Mouse (Mus musculus) cerebellum, adult 18-20 months (tissue): Measurements from ENCODE around the gene Pcdh15.

Source experiments
- DNase-seq, 2 experiments: peaks; one replicate each; pipeline ENCODE4 v3.0.0; 2021

Pcdh15 gene

GRCm38 (mm10) chr10:73098966-73099845 is at the start of gene Pcdh15:
Pcdh15 (plus strand) TSS chr10:73099342.
- DNase-seq, result no peak

- no peak for DNase-seq
Measured at GRCm38 (mm10) chr10:73052074-73052473, 47.1 kb upstream of the Pcdh15 start.

GRCm38 (mm10) chr10:73059726-73060230 is 39.4 kb upstream of the Pcdh15 start:
- no peak for DNase-seq

DNA sequence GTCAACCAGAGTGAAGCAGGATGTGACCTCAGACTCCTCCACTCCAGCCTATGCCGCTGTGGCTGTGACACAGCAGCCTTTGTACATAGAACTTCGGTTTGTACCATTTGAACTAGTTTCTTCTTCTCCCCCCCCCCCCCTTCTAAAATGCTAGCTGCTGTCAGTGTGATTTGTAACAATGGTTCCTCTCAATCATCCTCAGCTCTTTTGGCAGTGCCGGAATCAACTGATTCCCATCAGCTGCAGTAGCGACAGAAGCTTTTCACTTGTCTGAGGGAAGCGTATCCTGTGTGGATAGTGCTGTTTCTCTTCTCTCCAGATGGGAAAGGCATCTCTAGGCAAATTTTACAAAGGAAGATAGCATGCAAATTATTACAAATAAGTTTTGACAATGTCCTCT is 12.4 kb upstream of the Pcdh15 start:
- no peak for DNase-seq

DNA sequence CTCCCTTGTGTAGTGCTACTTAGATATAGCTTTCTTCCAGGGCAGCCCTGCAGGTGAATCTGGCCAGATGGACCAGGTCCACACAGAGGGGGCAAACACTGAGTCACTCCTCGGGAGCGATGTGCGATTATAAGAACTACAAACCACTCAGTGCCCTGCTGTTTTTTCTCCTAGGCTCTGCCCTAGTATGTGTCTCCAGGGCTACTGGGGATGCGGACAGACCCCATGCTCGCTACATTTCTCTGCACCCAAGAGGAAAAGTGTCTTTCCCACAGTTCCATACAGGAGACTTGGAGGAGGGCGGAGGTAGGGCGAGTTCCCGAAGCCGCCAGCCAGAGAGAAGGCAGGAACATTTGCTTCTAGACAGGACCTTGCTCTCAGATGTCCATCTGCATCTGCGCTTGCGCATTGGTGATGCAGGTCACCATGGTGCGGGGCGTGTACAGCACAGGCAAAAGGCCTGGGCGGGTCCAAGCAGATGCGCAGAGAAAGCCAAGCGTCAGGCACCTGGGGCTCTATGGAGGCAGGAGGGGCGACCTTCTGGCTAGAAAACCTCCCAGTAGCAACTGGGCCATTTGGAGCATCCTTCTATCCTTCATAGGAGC is 2.5 kb upstream of the Pcdh15 start:
- DNase-seq, result peak; percentile 22 to 25

GRCm38 (mm10) chr10:73097176-73097575 is 2.0 kb upstream of the Pcdh15 start:
- DNase-seq, result peak; percentile 5 to 21

DNA sequence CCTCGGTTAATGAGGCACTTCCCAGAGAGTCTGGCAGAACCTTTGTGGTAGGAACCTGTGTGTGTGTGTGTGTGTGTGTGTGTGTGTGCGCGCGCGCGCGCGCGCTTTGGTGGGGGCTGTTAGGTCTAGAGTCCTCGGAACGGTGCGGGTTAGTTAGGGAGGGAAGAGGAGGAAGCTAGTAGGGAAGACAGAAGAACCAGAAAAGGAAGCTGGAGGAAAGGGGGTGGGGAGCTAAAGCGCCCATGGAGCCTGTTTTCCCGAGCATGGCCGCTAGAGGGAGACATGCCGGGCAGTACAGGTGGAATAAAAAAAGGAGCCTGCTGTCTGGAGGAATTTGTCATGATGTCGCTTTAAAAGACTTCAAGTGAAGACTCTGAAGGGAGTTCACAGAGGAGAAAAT is 1.2 kb upstream of the Pcdh15 start:
- DNase-seq, result peak; percentile 23 to 46

GRCm38 (mm10) chr10:73099846-73100241 is 702 bp downstream of the Pcdh15 start:
- no peak for DNase-seq

- DNase-seq, result no peak
Measured at GRCm38 (mm10) chr10:73103383-73103994, 4.3 kb downstream of the Pcdh15 start.

DNA sequence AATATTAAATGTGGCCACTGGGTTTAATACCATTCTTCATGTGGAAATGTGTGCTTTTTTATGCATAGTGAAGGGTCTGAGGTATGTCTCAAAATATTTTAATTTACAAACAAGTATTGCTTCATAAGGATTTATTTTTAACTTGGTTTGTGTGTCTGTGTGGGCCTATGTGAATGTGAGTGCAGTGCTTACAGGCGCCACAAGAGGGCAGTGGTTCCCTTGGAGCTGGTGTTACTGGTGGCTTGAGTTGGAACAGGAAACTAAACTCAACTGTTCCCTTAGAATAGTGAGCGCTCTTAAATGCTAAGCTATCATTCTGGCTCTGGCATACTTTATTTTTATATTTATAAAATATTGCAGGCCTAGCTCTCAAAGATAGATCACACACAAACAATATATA is 6.8 kb downstream of the Pcdh15 start:
- DNase-seq, result peak in 1 of 2 experiments; percentile 8

DNA sequence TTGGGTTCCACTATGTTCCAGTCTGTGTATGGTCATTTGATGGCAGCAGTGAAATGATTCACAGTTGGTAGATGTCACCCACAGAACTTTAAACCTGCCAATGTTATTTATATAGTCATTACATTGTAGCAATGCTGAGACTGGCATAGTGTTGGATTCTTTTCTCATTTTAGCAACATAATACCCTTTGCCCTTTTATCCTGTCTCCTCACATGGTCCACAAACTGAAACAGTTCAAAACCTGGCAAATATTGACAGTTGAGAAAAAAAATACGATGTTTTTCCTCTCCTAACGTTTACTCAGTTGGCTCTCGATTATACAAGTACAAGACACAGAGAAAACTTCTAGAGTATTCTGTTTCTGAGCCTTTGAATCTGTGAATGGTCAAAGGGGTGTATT is 38.8 kb downstream of the Pcdh15 start:
- DNase-seq, result no peak

DNA sequence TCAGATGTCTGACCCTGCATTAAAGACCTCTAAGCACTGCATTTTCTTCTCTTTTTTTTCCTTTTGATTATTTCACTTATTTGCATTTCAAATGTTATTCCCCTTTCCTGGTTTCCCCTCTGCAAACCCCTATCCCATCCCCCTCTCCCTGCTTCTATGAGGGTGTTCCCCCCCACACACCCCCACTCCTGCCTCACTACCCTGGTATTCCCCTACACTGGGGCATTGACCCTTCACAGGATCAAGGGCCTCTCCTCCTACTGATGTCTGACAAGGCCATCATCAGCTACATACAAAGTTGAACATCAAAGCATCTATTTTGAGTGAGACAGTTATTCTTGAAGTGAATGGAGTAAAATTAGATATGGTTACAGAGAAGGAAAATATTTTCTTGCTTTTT is 48.4 kb downstream of the Pcdh15 start:
- DNase-seq, result no peak

DNA sequence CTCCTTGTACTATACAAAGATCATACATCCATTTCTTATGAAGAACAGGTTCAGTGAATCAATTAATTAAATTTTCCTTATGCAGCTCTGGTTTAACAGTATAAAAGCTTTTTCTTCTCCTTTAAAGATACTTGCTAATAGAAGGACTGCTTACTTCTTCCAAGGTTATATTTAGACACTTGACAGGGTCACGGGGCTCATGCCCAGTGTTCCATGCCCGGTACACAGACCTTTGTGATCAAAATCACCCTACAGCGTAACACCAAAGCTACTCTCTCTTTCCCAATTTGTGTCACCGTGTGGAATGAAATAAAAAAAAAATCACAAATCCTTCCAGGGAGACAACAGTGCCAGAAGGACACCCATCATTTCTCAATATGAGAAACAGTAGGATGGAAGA is 48.8 kb downstream of the Pcdh15 start:
- no peak for DNase-seq

DNA sequence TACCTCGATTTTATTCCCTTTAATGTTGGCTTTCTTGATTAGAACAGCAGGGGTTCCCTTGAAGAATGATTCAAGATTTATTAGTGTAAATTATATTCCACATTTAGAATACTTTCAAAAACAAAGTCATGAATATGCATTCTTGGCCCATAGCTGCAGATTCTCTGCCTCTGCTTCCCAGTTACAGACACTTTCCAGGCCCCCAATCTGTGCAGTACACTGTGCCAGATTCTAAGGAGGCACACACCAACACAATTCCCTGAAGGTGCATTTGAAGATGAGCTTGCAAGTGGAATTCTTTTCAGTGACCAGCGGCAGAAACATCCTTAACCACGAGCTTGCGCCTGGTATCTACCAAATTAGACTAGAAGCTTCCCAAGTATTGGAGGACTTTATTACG is 55.4 kb downstream of the Pcdh15 start:
- no peak for DNase-seq

DNA sequence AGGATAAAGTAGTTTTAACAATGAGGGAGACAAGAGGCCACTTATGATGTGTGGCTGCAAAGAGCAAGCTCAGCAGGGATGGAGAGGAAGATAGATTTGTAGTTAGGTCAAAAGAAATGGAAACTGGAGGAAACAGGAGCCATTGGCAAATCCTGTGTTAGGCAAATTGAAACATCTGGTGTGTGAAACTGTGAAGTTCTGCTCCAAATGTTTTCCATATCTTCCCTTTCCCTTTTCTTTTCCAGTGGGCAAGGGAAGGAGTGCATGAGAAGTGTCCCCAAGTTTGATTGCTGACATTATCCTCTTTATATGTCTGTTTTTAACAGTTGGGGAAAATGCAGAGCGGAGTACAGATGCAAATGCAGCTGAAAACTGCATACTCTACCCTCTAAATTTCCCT is 62.6 kb downstream of the Pcdh15 start:
- no peak for DNase-seq

DNA sequence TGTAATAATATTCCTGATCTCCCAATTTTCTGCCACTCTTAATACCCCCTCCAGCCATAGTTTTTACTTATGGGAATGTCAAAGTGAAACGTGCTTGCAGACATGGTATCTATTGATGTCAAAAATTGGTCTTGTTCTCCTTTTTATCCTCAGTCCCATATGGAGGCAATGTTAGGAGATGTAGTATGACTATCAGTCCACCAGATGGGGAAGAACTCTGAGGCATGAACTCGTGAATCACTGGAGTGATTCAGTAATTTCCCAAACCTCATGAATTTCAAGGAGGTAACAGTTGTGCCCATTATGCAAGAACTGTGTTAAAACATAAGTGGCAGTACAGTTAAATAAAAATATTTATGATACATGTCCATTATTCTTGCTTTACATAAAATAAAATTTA is 116.9 kb downstream of the Pcdh15 start:
- DNase-seq, result no peak

- DNase-seq, result no peak
Measured at GRCm38 (mm10) chr10:73242294-73242693, 143.2 kb downstream of the Pcdh15 start.

DNA sequence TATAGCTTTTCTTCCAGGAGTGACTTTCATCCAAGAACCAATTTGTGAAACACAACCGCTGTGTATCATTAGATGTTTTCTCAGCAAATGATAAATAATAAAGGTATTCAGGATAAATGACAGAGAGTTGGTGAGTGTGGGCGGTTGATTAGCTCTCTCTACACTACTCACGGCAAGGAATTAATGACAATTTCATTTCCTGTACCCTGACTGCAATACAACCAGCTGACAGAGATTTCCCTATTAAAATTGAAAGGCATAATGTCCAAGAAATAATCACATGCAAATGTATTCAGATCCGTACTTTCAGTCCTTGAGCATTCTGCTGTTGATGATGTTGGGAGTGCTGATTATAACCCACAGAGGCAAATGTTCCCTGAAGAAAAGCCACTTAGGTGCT is 181.3 kb downstream of the Pcdh15 start:
- no peak for DNase-seq

- DNase-seq, result peak in 1 of 2 experiments; percentile 3
Measured at GRCm38 (mm10) chr10:73296456-73296855, 197.3 kb downstream of the Pcdh15 start.

DNA sequence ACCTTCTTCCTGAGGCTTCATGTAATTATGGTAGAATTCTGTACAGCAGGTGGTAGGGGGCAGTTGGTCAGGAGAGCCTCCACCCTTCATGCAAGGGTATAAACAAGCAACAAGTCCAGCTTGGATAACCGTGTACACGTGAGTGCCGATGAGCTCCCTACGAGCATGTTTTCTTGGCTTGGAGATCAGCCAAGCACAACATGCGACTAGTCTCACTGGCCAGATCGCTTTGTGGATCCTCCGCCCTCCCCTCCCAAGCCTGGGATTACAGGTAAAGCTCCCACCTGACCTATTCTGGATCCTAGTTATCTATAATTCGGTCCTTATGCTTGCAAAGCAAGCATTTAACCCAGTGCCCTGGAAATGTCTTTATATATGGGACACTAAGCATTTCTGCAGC is 202.8 kb downstream of the Pcdh15 start:
- DNase-seq, result no peak

- no peak for DNase-seq
Measured at GRCm38 (mm10) chr10:73306677-73307076, 207.5 kb downstream of the Pcdh15 start.

GRCm38 (mm10) chr10:73326861-73327260 is 227.7 kb downstream of the Pcdh15 start:
- no peak for DNase-seq

- no peak for DNase-seq
Measured at GRCm38 (mm10) chr10:73333426-73333825, 234.3 kb downstream of the Pcdh15 start.

GRCm38 (mm10) chr10:73379001-73379400 is 279.9 kb downstream of the Pcdh15 start:
- DNase-seq, result no peak
